ENCODE assay signal across 15 mouse cellular contexts in the genomic region with DNA sequence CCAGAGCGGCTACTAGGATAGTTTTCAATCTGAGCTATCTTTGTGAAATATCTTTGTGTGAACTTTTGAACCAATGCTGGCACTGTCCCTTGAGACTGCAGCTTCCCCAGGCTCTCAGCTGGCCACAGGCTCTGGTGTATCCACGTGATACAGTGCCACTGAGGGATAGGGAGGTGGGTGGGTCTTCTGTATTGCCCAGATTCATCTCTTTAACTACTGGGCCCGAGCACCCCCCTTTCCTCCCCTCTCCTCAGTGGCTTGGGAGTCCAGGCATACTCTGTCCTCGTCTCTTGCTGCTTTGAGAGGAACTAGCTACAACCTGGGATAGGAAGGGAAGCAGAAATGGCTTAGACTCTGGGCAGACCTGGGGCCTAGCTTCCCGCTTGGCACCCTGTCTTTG. TPM values are rescaled to one million over a fixed set of nuclear protein-coding genes. Genes with fewer than 3 reads are reported as not detected.
DNase-seq lines count a peak whose midpoint lies in the region; ATAC-seq and TF ChIP-seq lines count a peak whose summit lies in the region.
"Had no signal": no experiment of that assay in that cellular context is flagged by ENCODE, and none has a peak within 500 bp of the region (broad histone marks: within the 10 kb centered on the region; RNA-seq: fewer than 3 reads in every experiment).

No protein-coding gene starts in this region.

- H3K9ac ChIP-seq in midbrain, embryonic 15.5 days = no peak overlapping the region
- H3K9ac ChIP-seq in midbrain, embryonic 11.5 days (ENCODE audit: low read length) = no peak overlapping the region
- H3K9ac ChIP-seq in hindbrain, embryonic 16.5 days (ENCODE audit: low read depth, low read length) = no peak overlapping the region
- 0 out of 2 replicates have a peak overlapping the region, but pooled peaks have one; percentile 8 for H3K9ac ChIP-seq in stomach, postnatal 0 days (ENCODE audit: low read length)
- H3K9ac ChIP-seq: liver, embryonic 12.5 days had no signal

- H3K4me2 ChIP-seq in midbrain, embryonic 15.5 days = peak overlapping the region; percentile 7; the same call in 1 of the 2 replicates
- H3K4me2 ChIP-seq in midbrain, embryonic 11.5 days = no peak overlapping the region
- peak overlapping the region; percentile 1; the same call in 1 of the 2 replicates for H3K4me2 ChIP-seq in hindbrain, embryonic 16.5 days (ENCODE audit: low read length)
- H3K4me2 ChIP-seq in stomach, postnatal 0 days (replicated peaks; ENCODE audit: low read depth) = no peak overlapping the region
- H3K4me2 ChIP-seq: liver, embryonic 12.5 days had no signal

- no peaks in the 10 kb centered on the region for H3K27me3 ChIP-seq in midbrain, embryonic 15.5 days (replicated peaks)
- H3K27me3 ChIP-seq in midbrain, embryonic 11.5 days (ENCODE audit: control insufficient read depth, insufficient read depth, low read length) = no peaks in the 10 kb centered on the region
- H3K27me3 ChIP-seq in hindbrain, embryonic 16.5 days (replicated peaks; ENCODE audit: control insufficient read depth, insufficient read depth, low read length) = no peaks in the 10 kb centered on the region
- H3K27me3 ChIP-seq in stomach, postnatal 0 days (ENCODE audit: control insufficient read depth, insufficient read depth, low read length) = no peaks in the 10 kb centered on the region
- H3K27me3 ChIP-seq: liver, embryonic 12.5 days had no signal

- 73% methylated on average over 5 of the region's 5 CpGs for WGBS in midbrain, embryonic 15.5 days
- 83% methylated on average over 5 of the region's 5 CpGs for WGBS in midbrain, embryonic 11.5 days
- 67% methylated on average over 5 of the region's 5 CpGs for WGBS in hindbrain, embryonic 16.5 days
- 61% methylated on average over 5 of the region's 5 CpGs for WGBS in stomach, postnatal 0 days

- TF ChIP-seq CTCF in stomach, postnatal 0 days (IDR thresholded peaks at IDR 0.05; ENCODE audit: low read depth) = no peak

- H3K27ac ChIP-seq in midbrain, embryonic 15.5 days = no peak overlapping the region
- no peak overlapping the region for H3K27ac ChIP-seq in midbrain, embryonic 11.5 days (ENCODE audit: low read depth, low read length)
- no peak overlapping the region for H3K27ac ChIP-seq in hindbrain, embryonic 16.5 days (ENCODE audit: low read depth, low read length)
- H3K27ac ChIP-seq in stomach, postnatal 0 days (replicated peaks) = no peak overlapping the region
- H3K27ac ChIP-seq: liver, embryonic 12.5 days had no signal

- no peak for TF ChIP-seq EP300 in stomach, postnatal 0 days (optimal IDR thresholded peaks at IDR 0.05)

- H3K36me3 ChIP-seq in midbrain, embryonic 15.5 days (replicated peaks) = no peaks in the 10 kb centered on the region
- peaks cover 9% of the 10 kb centered on the region for H3K36me3 ChIP-seq in midbrain, embryonic 11.5 days (ENCODE audit: control insufficient read depth, insufficient read depth, low read length)
- no peaks in the 10 kb centered on the region for H3K36me3 ChIP-seq in hindbrain, embryonic 16.5 days (ENCODE audit: control insufficient read depth, insufficient read depth, low read length)
- H3K36me3 ChIP-seq in stomach, postnatal 0 days (ENCODE audit: control insufficient read depth, insufficient read depth, low read length) = no peaks in the 10 kb centered on the region
- H3K36me3 ChIP-seq: G1E had no signal

- no peak overlapping the region for H3K4me3 ChIP-seq in midbrain, embryonic 15.5 days
- no peak overlapping the region for H3K4me3 ChIP-seq in midbrain, embryonic 11.5 days (ENCODE audit: low read depth, low read length)
- no peak overlapping the region for H3K4me3 ChIP-seq in hindbrain, embryonic 16.5 days (ENCODE audit: low read length)
- H3K4me3 ChIP-seq in stomach, postnatal 0 days (ENCODE audit: low read depth, low read length) = no peak overlapping the region
- H3K4me3 ChIP-seq: liver, embryonic 12.5 days had no signal

- H3K4me1 ChIP-seq in midbrain, embryonic 15.5 days = peaks cover 39% of the 10 kb centered on the region
- peaks cover 23% of the 10 kb centered on the region for H3K4me1 ChIP-seq in midbrain, embryonic 11.5 days (ENCODE audit: control insufficient read depth, insufficient read depth, low read length)
- peaks cover 38% of the 10 kb centered on the region for H3K4me1 ChIP-seq in hindbrain, embryonic 16.5 days (ENCODE audit: control insufficient read depth, insufficient read depth, low read depth, low read length)
- H3K4me1 ChIP-seq in stomach, postnatal 0 days (replicated peaks; ENCODE audit: control insufficient read depth, insufficient read depth) = peaks cover 15% of the 10 kb centered on the region; the same call in 1 of the 2 replicates

- DNase-seq in heart, adult 11 months = peak; percentile 84
- DNase-seq in heart, adult 8-10 months (ENCODE audit: low spot score) = no peak
- DNase-seq in midbrain, embryonic 11.5 days (ENCODE audit: low spot score, missing footprints) = no peak
- DNase-seq in stomach, postnatal 0 days (ENCODE audit: low spot score) = no peak
- DNase-seq: adrenal gland, postnatal 10 days; cerebellum, postnatal 10 days; gastrocnemius, postnatal 36 days; heart, postnatal 36 days; kidney, adult 9 months; right cerebral cortex, adult 18-20 months had no signal

- no peak for ATAC-seq in midbrain, embryonic 15.5 days (replicated peaks)
- ATAC-seq in midbrain, embryonic 11.5 days (ENCODE audit: low FRiP score) = no peak
- peak; percentile 67 for ATAC-seq in hindbrain, embryonic 16.5 days
- ATAC-seq in stomach, postnatal 0 days (ENCODE audit: low FRiP score, low TSS enrichment) = no peak
- no peak for ATAC-seq in megakaryocyte progenitor cell, adult 5-6 weeks (replicated peaks; ENCODE audit: poor library complexity)
- ATAC-seq: liver, embryonic 12.5 days had no signal

- H3K9me3 ChIP-seq in midbrain, embryonic 15.5 days = no peaks in the 10 kb centered on the region
- no peaks in the 10 kb centered on the region for H3K9me3 ChIP-seq in midbrain, embryonic 11.5 days (ENCODE audit: control insufficient read depth, low read length)
- no peaks in the 10 kb centered on the region for H3K9me3 ChIP-seq in hindbrain, embryonic 16.5 days (ENCODE audit: control insufficient read depth, low read length)
- no peaks in the 10 kb centered on the region for H3K9me3 ChIP-seq in stomach, postnatal 0 days (ENCODE audit: control insufficient read depth, low read length)
- H3K9me3 ChIP-seq: G1E; liver, embryonic 12.5 days had no signal

RNA-seq across cellular contexts. Expression of a gene that starts 9.0 kb away (rescaled TPM):
- total RNA-seq in heart, adult 8-10 months (2022) = 10 to 100 TPM; 30.4 to 35.4 (median 33.8) TPM
- 369 and 402 TPM in 2 replicates for polyA plus RNA-seq in midbrain, embryonic 15.5 days (2015; fragmentation: Nextera tagmentation; extraction: Ambion mirVana)
- 1,158 and 1,201 TPM in 2 replicates for polyA plus RNA-seq in midbrain, embryonic 11.5 days (2014; fragmentation: Nextera tagmentation; extraction: Ambion mirVana)
- polyA plus RNA-seq in hindbrain, embryonic 16.5 days (2015; fragmentation: Nextera tagmentation; extraction: Ambion mirVana) = 395 and 417 TPM in 2 replicates
- polyA plus RNA-seq in stomach, postnatal 0 days (2015; fragmentation: Nextera tagmentation; extraction: Ambion mirVana) = 280 and 301 TPM in 2 replicates
- 38.8 and 43.0 TPM in 2 replicates for total RNA-seq in megakaryocyte progenitor cell, adult 5-6 weeks (2015)
- total RNA-seq in megakaryocyte progenitor cell, adult 5-6 weeks (2017) = 21.2 and 28.5 TPM in 2 replicates
- polyA plus RNA-seq: G1E had no signal

Comparison
In these comparisons a context has a peak if more than half of its experiments do, and no peak if none do; other contexts are left out.
1. H3K4me2 ChIP-seq: peak in midbrain, embryonic 15.5 days (single experiment) and hindbrain, embryonic 16.5 days (single experiment); none in midbrain, embryonic 11.5 days (single experiment) and stomach, postnatal 0 days (single experiment).